Mouse (Mus musculus) c-Kit-positive CD71-negative TER-119-negative erythroid progenitor cells, embryonic 14.5 days (primary cell): ENCODE measurements around the gene Itpr1.
A peak's percentile ranks its signal among the peaks of the same experiment; 100 is the strongest.

ENCODE experiments used
- DNase-seq: peaks from one replicate; pipeline ENCODE4 v3.0.0-alpha.2; 2013; ENCODE audit warnings: low read depth

Gene Itpr1

GRCm38 (mm10) chr6:108325400-108325799, 112.5 kb downstream of the Itpr1 start:
- DNase-seq = no peak

GRCm38 (mm10) chr6:108325948-108326411, 113.1 kb downstream of the Itpr1 start:
- DNase-seq = no peak

DNA sequence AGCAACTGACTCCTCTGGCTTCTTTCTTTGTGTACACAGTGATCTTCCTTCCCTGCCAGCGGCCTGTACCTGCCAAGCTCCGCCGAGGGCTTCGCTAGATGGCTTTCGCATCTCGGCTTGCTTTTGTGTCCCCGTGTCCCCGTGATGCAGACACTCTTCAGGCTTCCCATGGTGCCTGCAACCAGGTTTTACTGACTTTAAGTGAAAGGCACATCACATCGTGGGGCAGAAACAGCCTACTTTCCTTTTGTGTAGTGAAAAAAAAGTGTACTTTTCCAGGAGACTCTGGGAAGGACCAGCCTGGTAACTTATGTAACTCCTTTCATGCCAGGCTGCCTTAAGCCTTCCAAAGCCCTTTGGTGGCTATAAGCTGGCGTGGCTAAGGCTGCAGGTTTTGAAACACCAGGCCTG, 113.9 kb downstream of the Itpr1 start:
- DNase-seq = no peak

DNA sequence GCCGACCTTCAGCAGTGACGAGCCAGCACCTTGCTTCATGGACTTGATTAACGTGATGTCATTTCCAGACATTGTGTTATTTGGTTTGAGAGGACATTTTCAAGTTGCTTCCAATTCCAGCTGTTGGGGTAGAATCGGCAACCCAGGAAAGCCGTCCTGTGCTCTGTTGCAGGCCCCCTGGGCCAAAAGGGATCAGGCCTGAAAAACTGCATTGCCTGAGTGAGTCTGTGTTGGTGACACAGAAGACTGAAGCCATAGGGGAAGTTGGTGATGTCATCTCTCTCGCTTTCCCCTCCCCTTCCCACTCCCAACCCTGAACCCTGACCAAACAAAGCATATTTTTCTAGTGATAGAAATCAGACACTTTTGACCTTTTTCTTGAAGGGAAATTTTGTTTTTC, 114.7 kb downstream of the Itpr1 start:
- DNase-seq = peak; percentile 23

DNA sequence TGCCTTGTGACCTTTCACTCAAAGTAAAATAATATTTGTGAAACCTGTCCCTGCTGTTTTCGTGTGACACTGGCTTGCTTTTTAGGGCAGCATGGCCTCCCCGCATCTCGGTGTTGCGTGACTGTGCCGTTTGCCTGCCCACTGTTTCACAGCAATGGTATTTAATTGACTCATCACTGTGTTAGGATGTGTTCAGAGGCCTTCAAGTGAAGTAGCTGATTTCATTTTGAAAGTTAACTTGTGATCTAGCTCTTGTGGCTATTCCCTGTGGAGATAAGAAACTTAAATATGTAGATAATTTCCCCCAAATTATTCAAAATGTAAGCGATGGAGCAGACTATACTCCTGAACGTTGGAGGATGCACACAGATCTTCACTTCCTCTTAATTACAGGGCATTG, 115.4 kb downstream of the Itpr1 start:
- no peak for DNase-seq

GRCm38 (mm10) chr6:108330461-108330860, 117.6 kb downstream of the Itpr1 start:
- no peak for DNase-seq

DNA sequence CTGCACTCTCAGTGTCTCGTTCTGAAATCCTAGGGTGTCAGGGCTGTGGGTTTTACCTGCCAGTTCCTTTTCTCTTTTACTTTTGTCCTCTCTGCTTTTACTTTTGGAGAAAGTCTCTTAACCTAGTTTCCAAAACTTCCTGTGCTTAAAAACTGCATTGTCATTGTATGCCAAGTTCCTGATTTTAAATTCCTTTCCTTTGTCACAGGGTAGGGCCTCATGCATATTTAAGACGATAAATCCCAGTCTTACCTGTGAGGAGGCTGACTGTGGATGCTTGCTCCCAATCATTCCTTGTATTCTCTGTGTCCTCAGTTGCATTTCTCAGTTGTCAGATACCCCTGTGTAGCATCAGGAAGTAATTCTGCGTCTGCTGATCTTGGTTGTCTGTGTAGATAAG, 118.4 kb downstream of the Itpr1 start:
- no peak for DNase-seq

DNA sequence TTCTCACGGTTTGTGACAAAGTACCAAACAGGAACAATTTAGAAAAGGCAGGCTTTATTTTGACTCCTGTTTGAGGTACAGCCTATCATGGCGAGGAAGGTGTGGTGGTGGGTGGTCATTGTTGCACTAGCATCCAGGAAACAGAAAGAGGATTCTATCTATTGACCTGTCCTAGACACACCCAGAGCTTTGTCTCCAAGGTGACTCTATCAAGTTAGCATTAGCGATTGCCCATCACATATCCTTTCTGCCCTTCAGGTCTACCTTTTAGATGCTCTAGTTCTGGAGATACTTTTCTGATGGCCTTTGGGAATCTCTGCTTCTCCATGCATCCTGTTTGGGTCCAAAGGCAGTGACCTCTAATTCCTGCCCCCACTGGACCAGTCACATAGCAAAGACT, 121.2 kb downstream of the Itpr1 start:
- no peak for DNase-seq

DNA sequence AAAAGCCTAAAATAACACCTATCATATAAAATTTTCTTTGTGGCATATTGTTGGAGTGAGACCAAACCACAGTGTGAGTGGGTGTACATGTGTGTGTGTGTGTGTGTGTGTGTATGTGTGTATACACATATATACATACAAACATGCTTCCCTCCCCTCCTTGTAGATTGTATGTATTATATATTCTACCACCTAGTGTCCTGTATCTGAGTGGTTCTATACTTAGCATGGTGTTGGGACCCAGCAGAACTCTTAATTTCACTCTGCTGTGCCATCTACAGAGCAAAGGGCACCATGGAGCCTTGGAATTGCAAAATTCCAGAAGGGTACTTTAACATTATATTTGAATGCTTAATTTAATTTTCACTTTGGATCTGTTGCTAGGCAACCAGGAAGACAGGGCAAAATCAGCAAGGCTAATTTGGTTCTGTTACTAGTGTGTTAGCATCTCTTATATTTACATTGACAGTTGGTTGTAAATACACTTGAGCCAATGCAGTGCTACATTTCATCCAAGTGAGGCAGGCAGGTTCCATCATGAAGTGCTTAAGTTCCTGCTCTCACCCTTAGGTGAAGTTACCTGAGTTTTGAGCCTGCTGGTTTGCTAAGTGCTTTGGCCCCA, 122.4 kb downstream of the Itpr1 start:
- no peak for DNase-seq

DNA sequence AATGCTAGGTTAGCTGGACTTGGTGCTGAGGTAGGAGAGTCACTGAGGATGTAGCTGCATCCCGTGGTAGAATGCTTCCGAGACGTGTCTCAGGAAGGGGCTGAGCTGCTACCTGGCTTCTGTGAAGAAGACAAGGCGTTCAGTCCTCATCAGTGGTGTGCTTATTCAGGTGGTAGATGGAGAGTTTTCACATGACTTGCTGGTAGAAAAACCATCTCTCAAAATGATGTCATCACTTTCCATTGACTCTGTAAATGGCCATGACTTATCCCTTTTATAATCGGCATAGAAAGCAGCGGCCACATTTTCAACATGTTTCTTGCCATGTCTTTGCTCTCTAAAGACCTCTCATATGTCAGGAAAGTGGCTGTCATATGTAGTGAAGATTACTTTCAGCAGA, 123.6 kb downstream of the Itpr1 start:
- DNase-seq = no peak

GRCm38 (mm10) chr6:108337289-108337688, 124.4 kb downstream of the Itpr1 start:
- no peak for DNase-seq

DNA sequence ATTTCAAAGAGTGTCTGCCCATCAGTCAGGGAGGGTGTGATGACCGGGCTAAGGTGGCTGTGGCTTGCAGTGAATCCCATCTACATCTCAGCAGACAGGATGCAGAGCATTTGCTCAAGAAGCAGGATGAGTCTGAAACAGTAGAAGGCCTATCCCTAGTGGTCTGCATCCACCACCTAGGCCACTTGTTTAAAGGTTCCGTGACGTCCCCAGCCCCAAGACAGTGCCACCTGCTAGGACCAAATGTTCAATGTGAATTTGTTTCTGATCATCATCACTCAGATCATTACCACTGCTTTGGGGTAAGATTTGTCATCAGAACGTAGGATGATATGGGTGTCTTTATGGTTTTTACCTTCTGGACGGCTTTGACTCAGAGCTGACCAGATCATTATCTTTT, 125.5 kb downstream of the Itpr1 start:
- DNase-seq = no peak

GRCm38 (mm10) chr6:108342989-108343388, 130.1 kb downstream of the Itpr1 start:
- no peak for DNase-seq

- no peak for DNase-seq
Observed at GRCm38 (mm10) chr6:108343781-108344310, 130.9 kb downstream of the Itpr1 start.

DNA sequence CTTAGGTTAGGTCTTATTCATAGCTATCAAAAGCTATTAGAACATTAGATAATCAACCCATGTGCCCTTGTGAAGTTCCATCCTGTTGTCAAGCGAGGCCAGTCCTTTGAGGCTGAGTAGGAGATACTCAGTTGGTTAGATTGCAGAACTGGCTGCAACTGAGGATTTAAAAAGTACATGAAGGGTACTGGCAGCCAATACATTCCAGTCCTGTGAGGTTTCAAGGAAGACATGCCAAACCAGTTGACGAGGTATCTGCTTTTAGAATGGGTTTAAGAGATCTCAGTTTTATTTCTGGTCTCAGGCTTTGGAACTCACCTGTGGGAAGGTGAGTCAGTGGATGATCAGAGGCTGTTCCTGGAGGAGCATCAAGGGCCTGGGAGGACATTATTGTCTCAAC, 137.9 kb downstream of the Itpr1 start:
- no peak for DNase-seq

- DNase-seq = no peak
Observed at GRCm38 (mm10) chr6:108351998-108352397, 139.1 kb downstream of the Itpr1 start.

DNA sequence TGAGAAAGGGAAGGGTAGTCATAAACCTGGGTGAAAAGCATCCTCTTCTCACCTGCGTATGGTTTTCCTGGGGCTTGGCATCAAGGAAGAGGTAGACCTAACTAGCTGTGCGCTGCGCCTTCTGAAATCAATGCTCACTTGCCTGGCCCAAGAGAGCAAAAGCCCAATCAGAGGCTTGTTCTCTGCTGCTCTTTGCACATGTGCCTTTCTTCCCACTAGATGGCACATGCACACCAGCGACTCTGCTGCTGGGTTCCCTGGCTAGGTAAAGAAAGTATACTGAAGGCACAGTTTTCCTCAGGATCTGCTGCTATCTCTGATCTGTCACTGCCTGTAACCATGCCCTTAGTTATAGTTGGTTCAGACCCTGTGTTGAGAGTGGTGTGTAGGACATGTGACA, 154.5 kb downstream of the Itpr1 start:
- no peak for DNase-seq

GRCm38 (mm10) chr6:108369031-108369430, 156.1 kb downstream of the Itpr1 start:
- DNase-seq = no peak

GRCm38 (mm10) chr6:108371347-108371893, 158.5 kb downstream of the Itpr1 start:
- DNase-seq = no peak

DNA sequence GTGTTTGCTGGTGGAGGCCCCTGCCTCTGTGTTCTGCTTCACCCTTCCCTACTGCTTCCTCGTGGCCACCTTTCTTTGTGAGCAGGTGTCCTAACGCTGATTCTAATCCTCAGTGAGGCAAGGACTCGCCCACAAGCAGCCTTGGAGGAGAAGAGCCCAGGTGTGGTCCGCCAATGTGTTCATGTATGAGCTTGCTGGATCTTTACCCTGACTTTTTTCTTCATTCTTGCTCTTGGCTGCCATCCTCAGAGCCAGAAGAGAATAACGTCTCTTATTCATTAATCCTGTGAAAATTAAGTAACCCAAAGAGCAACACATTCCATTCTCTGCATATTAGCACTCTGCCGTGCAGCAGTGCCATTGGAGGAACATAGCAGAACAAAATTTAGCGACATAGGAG, 161.1 kb downstream of the Itpr1 start:
- no peak for DNase-seq

GRCm38 (mm10) chr6:108379041-108379440, 166.1 kb downstream of the Itpr1 start:
- DNase-seq = no peak

- no peak for DNase-seq
Observed at GRCm38 (mm10) chr6:108380209-108380608, 167.3 kb downstream of the Itpr1 start.

DNA sequence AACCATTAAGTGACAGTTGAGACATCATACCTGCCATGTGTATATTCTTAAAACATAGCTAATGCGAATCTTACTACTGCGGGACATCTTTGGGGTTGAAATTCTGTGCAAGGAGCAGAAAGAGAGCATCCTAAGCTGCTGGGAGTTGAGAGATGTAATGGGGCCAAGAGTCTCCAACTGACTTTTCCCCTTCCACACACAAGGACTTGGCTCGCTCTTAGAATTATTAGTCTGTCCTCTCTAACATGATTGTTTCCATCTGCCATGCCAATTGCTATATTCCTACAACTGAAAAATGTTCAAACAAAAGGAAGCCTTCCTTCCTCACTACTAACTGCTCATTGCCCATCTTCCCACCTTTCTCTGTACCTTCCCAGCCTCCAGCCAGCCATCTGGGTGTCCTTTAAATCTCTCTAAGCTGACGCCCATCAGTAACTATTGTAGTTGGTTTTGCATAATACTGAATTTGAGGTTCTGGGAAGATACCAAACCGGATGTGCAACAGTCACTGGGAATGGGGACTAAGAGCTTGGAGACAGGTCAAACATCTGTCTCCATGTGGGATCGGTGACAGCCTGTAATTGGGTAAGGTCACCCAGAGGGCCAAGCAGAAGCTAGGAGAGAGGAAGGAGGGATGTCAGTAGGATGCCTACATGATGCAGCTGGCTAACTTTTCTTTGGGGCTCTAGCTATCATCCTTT, 177.9 kb downstream of the Itpr1 start:
- DNase-seq = no peak
